Comparison of ENCODE assay signal across 30 mouse cellular contexts in genomic region chr8:46336351-46336750, GRCm38 (mm10). TPM values are rescaled to one million over a fixed set of nuclear protein-coding genes. Genes with fewer than 3 reads are reported as not detected.
DNase-seq lines count a peak whose midpoint lies in the region; ATAC-seq and TF ChIP-seq lines count a peak whose summit lies in the region.
"Had no signal": no experiment of that assay in that cellular context is flagged by ENCODE, and none has a peak within 500 bp of the region (broad histone marks: within the 10 kb centered on the region; RNA-seq: fewer than 3 reads in every experiment).

No protein-coding gene starts in this region.

- TF ChIP-seq POLR2A in spleen, adult 2 months (IDR thresholded peaks at IDR 0.05; ENCODE audit: low read depth, low read length), result no peak
- no peak for TF ChIP-seq POLR2A in CH12.LX (IDR thresholded peaks at IDR 0.05; ENCODE audit: low read depth, low read length)

- no peak for TF ChIP-seq EP300 in CH12.LX (IDR thresholded peaks at IDR 0.05; ENCODE audit: low read length)

- H3K9me3 ChIP-seq in CH12.LX (replicated peaks; ENCODE audit: low read length), result no peaks in the 10 kb centered on the region
- H3K9me3 ChIP-seq: limb, embryonic 10.5 days; liver, embryonic 15.5 days had no signal

- H3K79me2 ChIP-seq in CH12.LX (replicated peaks; ENCODE audit: control insufficient read depth, extremely low read depth, insufficient read depth, poor library complexity, severe bottlenecking), result no peaks in the 10 kb centered on the region

- no peak for TF ChIP-seq RAD21 in CH12.LX (IDR thresholded peaks at IDR 0.05; ENCODE audit: low read depth, low read length)

- H3K36me3 ChIP-seq in spleen, adult 2 months (ENCODE audit: control insufficient read depth, insufficient read depth, low read length), result no peaks in the 10 kb centered on the region
- no peaks in the 10 kb centered on the region for H3K36me3 ChIP-seq in CH12.LX (replicated peaks in 1 of 2; ENCODE audit: control insufficient read depth in 1 of 2, insufficient read depth in 1 of 2, low read length in 1 of 2)
- H3K36me3 ChIP-seq: limb, embryonic 10.5 days; liver, embryonic 15.5 days had no signal

- peak; percentile 35 to 62 for DNase-seq in spleen, adult 2 months (ENCODE audit: low read depth in 1 of 2, low spot score in 2 of 2)
- DNase-seq in spleen, postnatal 14 days (ENCODE audit: low spot score in 2 of 2), result no peak
- DNase-seq in CH12.LX (ENCODE audit: extremely low read depth), result peak; percentile 5
- DNase-seq in urinary bladder, postnatal 10 days (ENCODE audit: low spot score), result no peak
- no peak for DNase-seq in left cerebral cortex, adult 18-20 months (ENCODE audit: low spot score in 2 of 2)
- no peak for DNase-seq in kidney, postnatal 14 days
- DNase-seq: cerebellum, adult 11-12 months; cerebellum, postnatal 14 days; kidney, adult 18-20 months; layer of hippocampus, adult 9-11 months; liver; lung, postnatal 4 days; right cerebral cortex, postnatal 25 days; thymus, postnatal 14 days had no signal

- peak overlapping the region; percentile 77 for H3K27ac ChIP-seq in spleen, adult 2 months (ENCODE audit: insufficient read depth, low read length)
- H3K27ac ChIP-seq in CH12.LX (ENCODE audit: insufficient read depth, low read depth), result no peak overlapping the region
- H3K27ac ChIP-seq: hindbrain, postnatal 0 days; left cerebral cortex, adult 2 months; limb, embryonic 10.5 days; liver, embryonic 15.5 days had no signal

- no peak overlapping the region for H3K9ac ChIP-seq in CH12.LX (ENCODE audit: insufficient read depth, low read depth)
- H3K9ac ChIP-seq: liver, embryonic 15.5 days had no signal

- peaks cover 4% of the 10 kb centered on the region for H3K4me1 ChIP-seq in spleen, adult 2 months (ENCODE audit: control insufficient read depth, insufficient read depth, insufficient read length)
- H3K4me1 ChIP-seq in CH12.LX (ENCODE audit: control insufficient read depth in 1 of 2, insufficient read depth in 2 of 2), result peaks cover 0 to 16% of the 10 kb centered on the region in 2 experiments; a peak in 2 of 4 replicates
- H3K4me1 ChIP-seq: limb, embryonic 10.5 days; liver, embryonic 15.5 days had no signal

- no peak for TF ChIP-seq CTCF in spleen, adult 2 months (IDR thresholded peaks at IDR 0.05; ENCODE audit: extremely low read depth, insufficient read depth, insufficient read length, insufficient replicate concordance)
- TF ChIP-seq CTCF in CH12.LX (conservative IDR thresholded peaks at IDR 0.05 in 1 of 2, IDR thresholded peaks at IDR 0.05 in 1 of 2; ENCODE audit: low read depth in 2 of 2, low read length in 2 of 2), result no peak

- H3K4me2 ChIP-seq in CH12.LX (ENCODE audit: insufficient read depth, low read depth, poor library complexity, severe bottlenecking), result peak overlapping the region; percentile 50; the same call in 1 of the 2 replicates
- H3K4me2 ChIP-seq: heart, embryonic 11.5 days; liver, embryonic 15.5 days; midbrain, embryonic 11.5 days had no signal

- H3K27me3 ChIP-seq in spleen, adult 2 months (ENCODE audit: control insufficient read depth, insufficient read depth, low read length), result no peaks in the 10 kb centered on the region
- H3K27me3 ChIP-seq in CH12.LX (replicated peaks), result no peaks in the 10 kb centered on the region
- H3K27me3 ChIP-seq: liver, embryonic 15.5 days had no signal

- in situ Hi-C loops in CH12.LX (cut with MboI; ENCODE audit: low pct_ligation_motif_present, low pct_unique_long_range_greater_than_20kb, low sequenced_read_pairs), result no loop called here

- no peak overlapping the region; the same call in 1 of the 2 replicates for H3K4me3 ChIP-seq in spleen, adult 2 months (ENCODE audit: extremely low read depth, insufficient read depth, insufficient read length)
- no peak overlapping the region for H3K4me3 ChIP-seq in CH12.LX (replicated peaks in 1 of 3; ENCODE audit: low read depth in 2 of 3, low read length in 2 of 3, poor library complexity in 1 of 3)
- H3K4me3 ChIP-seq: left cerebral cortex, adult 2 months; limb, embryonic 10.5 days; liver, embryonic 15.5 days had no signal

- dilution Hi-C loops in CH12.LX (cut with MboI; ENCODE audit: extremely low pct_ligation_motif_present, extremely low pct_unique_long_range_greater_than_20kb, low sequenced_read_pairs), result no loop called here

- peak; percentile 87 for ATAC-seq in inflammation-experienced regulatory T-cells, adult 6 months
- ATAC-seq: forebrain, embryonic 14.5 days; hindbrain, postnatal 0 days had no signal

- WGBS in spleen, adult 2 months, result 29% methylated on average over 8 of the region's 8 CpGs

TF ChIP-seq in CH12.LX, 34 proteins besides CTCF, POLR2A, EP300 and RAD21:
- TF ChIP-seq USF2 (conservative IDR thresholded peaks at IDR 0.05; ENCODE audit: low read depth, low read length) (no peak), ETS1 (conservative IDR thresholded peaks at IDR 0.05; ENCODE audit: low read depth, low read length) (no peak), TCF12 (IDR thresholded peaks at IDR 0.05; ENCODE audit: low read depth, low read length) (no peak), KAT2A (IDR thresholded peaks at IDR 0.05; ENCODE audit: insufficient replicate concordance, low read length) (no peak), NRF1 (IDR thresholded peaks at IDR 0.05; ENCODE audit: low read depth, low read length) (no peak), ELF1 (IDR thresholded peaks at IDR 0.05; ENCODE audit: low read depth, low read length) (no peak), MAZ (IDR thresholded peaks at IDR 0.05; ENCODE audit: low read depth, low read length) (no peak)
TF ChIP-seq in CH12.LX: peak in this region for 0.

RNA-seq across cellular contexts. Expression of gene Helt, which starts 41.9 kb away (rescaled TPM):
- not detected in 2 replicates for polyA plus RNA-seq in spleen, adult 2 months (2012; rRNA removed)
- total RNA-seq in CH12.LX (2012; rRNA removed) (not detected in 2 replicates), CH12.LX (2014; rRNA removed) (not detected in 2 replicates)
- polyA plus RNA-seq in CH12.LX (2012; ENCODE audit: insufficient read length, low read depth), result not detected in 2 replicates
- polyA plus RNA-seq in inflammation-experienced regulatory T-cells, adult 6 months (2017; shearing (Covaris generic)), result not detected
- total RNA-seq in left cerebral cortex, adult 18-20 months (2021), result not detected
- total RNA-seq: adrenal gland, adult 18-20 months; ES-E14; left cerebral cortex, adult 2 months had no signal
- polyA plus RNA-seq: C2C12; gonadal fat pad, adult 2 months; heart, embryonic 11.5 days; heart, postnatal 0 days; kidney, embryonic 16.5 days; large intestine, adult 2 months; limb, embryonic 10.5 days; liver, embryonic 15.5 days; lung, embryonic 16.5 days had no signal

Comparison
In these comparisons a context has a peak if more than half of its experiments do, and no peak if none do; other contexts are left out.
1. DNase-seq: peak in spleen, adult 2 months (2 of 2) and CH12.LX (single experiment); none in spleen, postnatal 14 days (0 of 2), urinary bladder, postnatal 10 days (single experiment), left cerebral cortex, adult 18-20 months (0 of 2) and kidney, postnatal 14 days (single experiment).